Comparison of ENCODE assay signal across 7 mouse cellular contexts in the genomic region with DNA sequence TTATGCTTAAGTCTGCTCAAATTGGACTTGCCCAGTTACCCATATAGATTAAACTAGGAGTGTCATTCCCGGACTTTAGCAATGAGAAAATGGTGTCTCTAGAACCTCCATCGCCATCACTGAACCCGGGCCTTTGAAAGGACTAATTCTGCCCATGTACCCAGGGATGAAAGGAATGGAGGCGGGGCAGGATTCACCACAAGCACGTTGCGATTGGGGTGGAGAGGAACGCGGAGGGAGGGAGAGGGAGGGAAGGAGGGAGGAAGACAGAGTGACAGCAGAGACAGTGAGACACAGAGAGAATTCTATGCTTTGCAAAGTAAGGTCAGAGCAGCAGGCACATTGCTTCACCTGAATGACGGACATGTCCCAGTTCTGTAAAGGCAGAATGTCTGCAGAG. TPM values are rescaled to one million over a fixed set of nuclear protein-coding genes. Genes with fewer than 3 reads are reported as not detected.
A peak's percentile ranks its signal among the peaks of the same experiment; 100 is the strongest.
DNase-seq lines count a peak whose midpoint lies in the region; ATAC-seq and TF ChIP-seq lines count a peak whose summit lies in the region.

No protein-coding gene starts in this region.

- no peak for TF ChIP-seq CTCF in lung, embryonic 14.5 days (IDR thresholded peaks at IDR 0.05; ENCODE audit: low read depth)

- peaks cover 24% of the 10 kb centered on the region; the same call in 1 of the 2 replicates for H3K27me3 ChIP-seq in lung, embryonic 14.5 days (ENCODE audit: insufficient read depth, low read length)
- peaks cover 35% of the 10 kb centered on the region for H3K27me3 ChIP-seq in embryonic facial prominence, embryonic 13.5 days
- H3K27me3 ChIP-seq in intestine, embryonic 15.5 days (replicated peaks), result peaks cover 12% of the 10 kb centered on the region
- peaks cover 11% of the 10 kb centered on the region for H3K27me3 ChIP-seq in neural tube, embryonic 14.5 days (ENCODE audit: control insufficient read depth, insufficient read depth, low read length)

- no peaks in the 10 kb centered on the region for H3K4me1 ChIP-seq in lung, embryonic 14.5 days (ENCODE audit: insufficient read depth)
- H3K4me1 ChIP-seq in embryonic facial prominence, embryonic 13.5 days, result peaks cover 14% of the 10 kb centered on the region
- H3K4me1 ChIP-seq in intestine, embryonic 15.5 days (replicated peaks), result peaks cover 9% of the 10 kb centered on the region; the same call in 1 of the 2 replicates
- H3K4me1 ChIP-seq in neural tube, embryonic 14.5 days (ENCODE audit: control insufficient read depth, insufficient read depth, low read length), result peaks cover 7% of the 10 kb centered on the region; the same call in 1 of the 2 replicates

- no peak for ATAC-seq in lung, embryonic 14.5 days (ENCODE audit: insufficient read depth)
- no peak for ATAC-seq in embryonic facial prominence, embryonic 13.5 days (ENCODE audit: insufficient number of reproducible peaks, insufficient read depth, low FRiP score, low TSS enrichment, low read depth)
- ATAC-seq in intestine, embryonic 15.5 days, result peak; percentile 23; the same call in 1 of the 2 replicates
- ATAC-seq in neural tube, embryonic 14.5 days (ENCODE audit: low read depth), result peak; percentile 31; the same call in 1 of the 2 replicates
- no peak for ATAC-seq in erythroblast, adult 5-6 weeks (replicated peaks; ENCODE audit: low FRiP score, poor library complexity, severe bottlenecking)

- H3K36me3 ChIP-seq in lung, embryonic 14.5 days (ENCODE audit: insufficient read depth), result no peaks in the 10 kb centered on the region
- no peaks in the 10 kb centered on the region for H3K36me3 ChIP-seq in embryonic facial prominence, embryonic 13.5 days
- H3K36me3 ChIP-seq in intestine, embryonic 15.5 days, result no peaks in the 10 kb centered on the region
- H3K36me3 ChIP-seq in neural tube, embryonic 14.5 days (ENCODE audit: control insufficient read depth, insufficient read depth, low read length), result no peaks in the 10 kb centered on the region

- H3K4me3 ChIP-seq in lung, embryonic 14.5 days (ENCODE audit: low read depth, low read length), result peak overlapping the region; percentile 45
- H3K4me3 ChIP-seq in embryonic facial prominence, embryonic 13.5 days, result peak overlapping the region; percentile 47
- H3K4me3 ChIP-seq in intestine, embryonic 15.5 days (replicated peaks), result peak overlapping the region; percentile 48
- H3K4me3 ChIP-seq in neural tube, embryonic 14.5 days (ENCODE audit: low read depth, low read length), result peak overlapping the region; percentile 38; the same call in 1 of the 2 replicates

- H3K27ac ChIP-seq in lung, embryonic 14.5 days (ENCODE audit: low read depth), result no peak overlapping the region
- no peak overlapping the region for H3K27ac ChIP-seq in embryonic facial prominence, embryonic 13.5 days
- H3K27ac ChIP-seq in intestine, embryonic 15.5 days, result no peak overlapping the region
- no peak overlapping the region for H3K27ac ChIP-seq in neural tube, embryonic 14.5 days (ENCODE audit: low read depth, low read length)

- no peaks in the 10 kb centered on the region for H3K9me3 ChIP-seq in lung, embryonic 14.5 days (ENCODE audit: low read depth, low read length)
- no peaks in the 10 kb centered on the region for H3K9me3 ChIP-seq in embryonic facial prominence, embryonic 13.5 days
- no peaks in the 10 kb centered on the region for H3K9me3 ChIP-seq in intestine, embryonic 15.5 days
- no peaks in the 10 kb centered on the region for H3K9me3 ChIP-seq in neural tube, embryonic 14.5 days (ENCODE audit: control insufficient read depth, low read length)

- 4% methylated on average over 9 of the region's 9 CpGs for WGBS in lung, embryonic 14.5 days
- WGBS in embryonic facial prominence, embryonic 13.5 days, result 3% methylated on average over 9 of the region's 9 CpGs
- WGBS in intestine, embryonic 15.5 days, result 5% methylated on average over 9 of the region's 9 CpGs
- 4% methylated on average over 9 of the region's 9 CpGs for WGBS in neural tube, embryonic 14.5 days

- peak overlapping the region; percentile 43; the same call in 1 of the 2 replicates for H3K9ac ChIP-seq in lung, embryonic 14.5 days
- no peak overlapping the region for H3K9ac ChIP-seq in embryonic facial prominence, embryonic 13.5 days
- H3K9ac ChIP-seq in intestine, embryonic 15.5 days, result 0 out of 2 replicates have a peak overlapping the region, but pooled peaks have one; percentile 33
- H3K9ac ChIP-seq in neural tube, embryonic 14.5 days (replicated peaks; ENCODE audit: low read depth, low read length), result peak overlapping the region; percentile 41; the same call in 1 of the 2 replicates

- peak; percentile 26 for DNase-seq in lung, embryonic 14.5 days
- no peak for DNase-seq in lung, postnatal 25 days (ENCODE audit: low spot score)
- no peak for DNase-seq in frontal cortex, postnatal 10 days (ENCODE audit: low spot score in 2 of 2)

- H3K4me2 ChIP-seq in lung, embryonic 14.5 days, result peak overlapping the region; percentile 85
- peak overlapping the region; percentile 93 for H3K4me2 ChIP-seq in embryonic facial prominence, embryonic 13.5 days
- peak overlapping the region; percentile 97 for H3K4me2 ChIP-seq in intestine, embryonic 15.5 days (replicated peaks)
- peak overlapping the region; percentile 91 for H3K4me2 ChIP-seq in neural tube, embryonic 14.5 days (ENCODE audit: low read depth, low read length)

RNA-seq across cellular contexts. Expression of a gene that starts 0.6 kb away (rescaled TPM):
- 0.07 TPM in 1 of 2 replicates, not detected in the other for polyA plus RNA-seq in lung, embryonic 14.5 days (2014; fragmentation: Nextera tagmentation; extraction: Ambion mirVana)
- 0.04 and 0.06 TPM in 2 replicates for polyA plus RNA-seq in embryonic facial prominence, embryonic 13.5 days (2015; fragmentation: Nextera tagmentation; extraction: Ambion mirVana)
- polyA plus RNA-seq in intestine, embryonic 15.5 days (2015; fragmentation: Nextera tagmentation; extraction: Ambion mirVana), result 0.03 and 0.09 TPM in 2 replicates
- polyA plus RNA-seq in neural tube, embryonic 14.5 days (2014; fragmentation: Nextera tagmentation; extraction: Ambion mirVana), result 0.10 and 0.17 TPM in 2 replicates
- total RNA-seq in erythroblast, adult 5-6 weeks (2015; ENCODE audit: low replicate concordance), result not detected in 2 replicates
- not detected in 2 replicates for total RNA-seq in erythroblast, adult 5-6 weeks (2017; ENCODE audit: low replicate concordance)

Comparison
In these comparisons a context has a peak if more than half of its experiments do, and no peak if none do; other contexts are left out.
1. ATAC-seq: peak in intestine, embryonic 15.5 days (single experiment) and neural tube, embryonic 14.5 days (single experiment); none in lung, embryonic 14.5 days (single experiment), embryonic facial prominence, embryonic 13.5 days (single experiment) and erythroblast, adult 5-6 weeks (single experiment).
2. Peak in every context shown above with its lines, with median percentiles within 50 percentile points of each other: H3K4me2 ChIP-seq and H3K4me3 ChIP-seq.